In the genomic region with DNA sequence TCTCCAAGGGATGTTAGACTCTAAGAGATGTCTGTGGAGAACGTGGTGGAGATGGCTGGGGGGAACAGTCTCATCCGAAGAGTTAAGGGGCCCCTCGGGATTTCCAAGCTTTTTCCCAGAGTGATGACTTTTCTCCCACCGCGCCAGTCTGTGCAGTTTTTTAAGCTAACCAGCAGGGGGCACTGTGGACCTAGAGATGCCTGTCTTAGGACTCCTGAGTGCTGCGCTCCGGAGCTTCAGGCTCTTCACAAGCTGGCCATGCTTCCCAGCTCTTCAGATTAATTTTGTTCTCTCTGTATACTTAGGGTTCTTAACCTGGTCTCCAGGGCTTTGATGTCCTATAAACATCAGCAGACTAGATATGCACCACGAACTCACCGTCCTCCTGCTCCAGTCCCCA, we compare ENCODE assay signal across 8 mouse cellular contexts. TPM values are rescaled to one million over a fixed set of nuclear protein-coding genes. Genes with fewer than 3 reads are reported as not detected.
DNase-seq lines count a peak whose midpoint lies in the region; ATAC-seq and TF ChIP-seq lines count a peak whose summit lies in the region.

No protein-coding gene starts in this region.

- H3K9ac ChIP-seq in forebrain, embryonic 12.5 days, result no peak overlapping the region
- H3K9ac ChIP-seq in neural tube, embryonic 15.5 days (replicated peaks), result no peak overlapping the region

- intact Hi-C loops in heart, postnatal 10 days (cut with DNase I), result loop anchor here (2.0 kb wide), 2 partner anchors 182 to 242 kb away; no protein-coding TSS in a partner anchor

- H3K36me3 ChIP-seq in E14TG2a.4 (ENCODE audit: insufficient read depth, low read length), result no peaks in the 10 kb centered on the region
- H3K36me3 ChIP-seq in forebrain, embryonic 12.5 days (replicated peaks), result no peaks in the 10 kb centered on the region
- no peaks in the 10 kb centered on the region for H3K36me3 ChIP-seq in neural tube, embryonic 15.5 days
- no peaks in the 10 kb centered on the region for H3K36me3 ChIP-seq in testis, adult 2 months (ENCODE audit: control insufficient read depth, insufficient read depth, low read length)

- no peak overlapping the region for H3K27ac ChIP-seq in forebrain, embryonic 12.5 days
- no peak overlapping the region for H3K27ac ChIP-seq in neural tube, embryonic 15.5 days (replicated peaks)
- no peak overlapping the region for H3K27ac ChIP-seq in testis, adult 2 months (ENCODE audit: control insufficient read depth, insufficient read depth, low read depth, low read length)

- TF ChIP-seq CTCF in E14TG2a.4 (conservative IDR thresholded peaks at IDR 0.05; ENCODE audit: low read length), result peak; percentile 77
- TF ChIP-seq CTCF in testis, adult 2 months (IDR thresholded peaks at IDR 0.05; ENCODE audit: control insufficient read depth, insufficient read depth, insufficient replicate concordance, low read depth, low read length), result peak; percentile 77; the same call in 1 of the 2 replicates

- DNase-seq in c-Kit-positive CD71-negative TER-119-negative erythroid progenitor cells, embryonic 14.5 days (ENCODE audit: low read depth), result peak; percentile 82
- peak; percentile 85 to 93 for DNase-seq in heart, postnatal 10 days
- DNase-seq in kidney, postnatal 25 days, result peak; percentile 70 to 82
- peak; percentile 76 to 84 for DNase-seq in lung, adult 18-20 months

- WGBS in forebrain, embryonic 12.5 days, result 17% methylated on average over 9 of the region's 9 CpGs
- 11% methylated on average over 9 of the region's 9 CpGs for WGBS in neural tube, embryonic 15.5 days

- peak; percentile 77 for ATAC-seq in forebrain, embryonic 12.5 days (ENCODE audit: low FRiP score)
- peak; percentile 87; the same call in 1 of the 2 replicates for ATAC-seq in neural tube, embryonic 15.5 days (ENCODE audit: low FRiP score)

- H3K4me2 ChIP-seq in forebrain, embryonic 12.5 days, result no peak overlapping the region
- H3K4me2 ChIP-seq in neural tube, embryonic 15.5 days, result no peak overlapping the region

- no peak for TF ChIP-seq POLR2A in testis, adult 2 months (IDR thresholded peaks at IDR 0.05; ENCODE audit: control insufficient read depth, low read depth, low read length)

- no peak overlapping the region for H3K4me3 ChIP-seq in E14TG2a.4 (replicated peaks; ENCODE audit: low read length)
- H3K4me3 ChIP-seq in forebrain, embryonic 12.5 days (replicated peaks), result no peak overlapping the region
- no peak overlapping the region for H3K4me3 ChIP-seq in neural tube, embryonic 15.5 days (replicated peaks)
- H3K4me3 ChIP-seq in testis, adult 2 months (ENCODE audit: control insufficient read depth, low read depth, low read length), result no peak overlapping the region

- peaks cover 9% of the 10 kb centered on the region; the same call in 1 of the 2 replicates for H3K9me3 ChIP-seq in E14TG2a.4 (ENCODE audit: low read length)
- no peaks in the 10 kb centered on the region for H3K9me3 ChIP-seq in forebrain, embryonic 12.5 days
- no peaks in the 10 kb centered on the region for H3K9me3 ChIP-seq in neural tube, embryonic 15.5 days (replicated peaks)

- peaks cover 58% of the 10 kb centered on the region for H3K4me1 ChIP-seq in E14TG2a.4 (replicated peaks; ENCODE audit: low read depth, low read length)
- peaks cover 15% of the 10 kb centered on the region for H3K4me1 ChIP-seq in forebrain, embryonic 12.5 days
- H3K4me1 ChIP-seq in neural tube, embryonic 15.5 days, result peaks cover 16% of the 10 kb centered on the region
- H3K4me1 ChIP-seq in testis, adult 2 months (ENCODE audit: control insufficient read depth, insufficient read depth, low read length), result no peaks in the 10 kb centered on the region

- H3K27me3 ChIP-seq in E14TG2a.4 (ENCODE audit: insufficient read depth, low read length), result no peaks in the 10 kb centered on the region
- peaks cover 9% of the 10 kb centered on the region; the same call in 1 of the 2 replicates for H3K27me3 ChIP-seq in forebrain, embryonic 12.5 days
- H3K27me3 ChIP-seq in neural tube, embryonic 15.5 days (replicated peaks), result peaks cover 5% of the 10 kb centered on the region; the same call in 1 of the 2 replicates
- no peaks in the 10 kb centered on the region for H3K27me3 ChIP-seq in testis, adult 2 months (ENCODE audit: control insufficient read depth, insufficient read depth, low read length)

RNA-seq across cellular contexts. Expression of a gene that starts 38.2 kb away (rescaled TPM):
- polyA plus RNA-seq in forebrain, embryonic 12.5 days (2016; fragmentation: Nextera tagmentation; extraction: Ambion mirVana), result 0.05 and 0.09 TPM in 2 replicates
- total RNA-seq in heart, postnatal 10 days (2021), result not detected
- 0.23 and 0.70 TPM in 2 replicates for polyA plus RNA-seq in neural tube, embryonic 15.5 days (2015; fragmentation: Nextera tagmentation; extraction: Ambion mirVana)
- polyA plus RNA-seq in testis, adult 2 months (2012; rRNA removed), result 0.11 and 0.46 TPM in 2 replicates
